Mouse (Mus musculus) liver, embryonic 15.5 days (tissue): ENCODE data around the gene Pla2g6. TPM values are rescaled to one million over a fixed set of nuclear protein-coding genes. Genes with fewer than 3 reads are reported as not detected.

ENCODE experiments used
- microRNA counts: library from miRNA; unstranded; fragments of <30 nt; microRNA quantifications from one replicate; lab custom pipeline; 2016
- microRNA-seq: library from miRNA; unstranded; fragments of <30 nt; microRNA quantifications from one replicate; pipeline ENCODE4, GENCODE M21; 2016
- polyA plus RNA-seq: library from polyadenylated mRNA; unstranded; fragments of >200 nt; fragmentation: Nextera tagmentation; extraction: Ambion mirVana; gene quantifications from 2 replicates; pipeline ENCODE4 v1.2.1, GENCODE M21; 2015

Gene Pla2g6
- polyA plus RNA-seq, 1 experiment from 2014 or later: 14.8 TPM

MicroRNAs encoded within 50 kb of the gene (microRNA counts, 519-probe panel; counts per million panel counts)
- microRNA mmu-miR-1943 (lab: Ali Mortazavi, UCI): 2,303 counts per million, percentile 37 among the panel's probes with 10 or more counts

Small RNA genes lying within 50 kb of the gene (microRNA-seq; reads per million reads assigned to microRNA genes)
- 1.5 reads per million for gene Mir1943

Other genes starting within 250 kb of the Pla2g6 start
- 0.86 and 1.3 TPM in 2 replicates for gene Micall1, start 219.5 kb downstream of the Pla2g6 start, polyA plus RNA-seq
- 118 and 125 TPM in 2 replicates for gene Polr2f, start 187.4 kb downstream of the Pla2g6 start, polyA plus RNA-seq
- 0.47 and 0.69 TPM in 2 replicates for gene 1700088E04Rik, start 187.1 kb downstream of the Pla2g6 start, polyA plus RNA-seq
- gene Sox10, start 163.2 kb downstream of the Pla2g6 start, polyA plus RNA-seq: 0.09 and 0.12 TPM in 2 replicates
- 12.2 and 13.1 TPM in 2 replicates for gene Pick1, start 99.2 kb downstream of the Pla2g6 start, polyA plus RNA-seq
- not detected in 2 replicates for gene Gm49486, start 99.0 kb downstream of the Pla2g6 start, polyA plus RNA-seq
- gene Slc16a8, start 73.6 kb downstream of the Pla2g6 start, polyA plus RNA-seq: not detected in 2 replicates
- gene Baiap2l2, start 42.9 kb downstream of the Pla2g6 start, polyA plus RNA-seq: 2.4 and 2.7 TPM in 2 replicates
- gene Maff, start 18.2 kb upstream of the Pla2g6 start, polyA plus RNA-seq: 2.1 and 2.6 TPM in 2 replicates
- gene Tmem184b, start 75.2 kb upstream of the Pla2g6 start, polyA plus RNA-seq: 11.6 and 11.7 TPM in 2 replicates
- gene Csnk1e, start 127.2 kb upstream of the Pla2g6 start, polyA plus RNA-seq: 8.0 and 9.2 TPM in 2 replicates
- gene Kcnj4, start 176.9 kb upstream of the Pla2g6 start, polyA plus RNA-seq: not detected in 2 replicates
- 4.5 and 5.3 TPM in 2 replicates for gene Kdelr3, start 188.0 kb upstream of the Pla2g6 start, polyA plus RNA-seq
- 11.6 and 12.8 TPM in 2 replicates for gene Ddx17, start 218.4 kb upstream of the Pla2g6 start, polyA plus RNA-seq